Mouse (Mus musculus): ENCODE results near the gene Dgkz. TPM values are rescaled to one million over a fixed set of nuclear protein-coding genes. Genes with fewer than 3 reads are reported as not detected.

Gene Dgkz
- polyA plus RNA-seq, 1 experiment from 2014 or later: 37.7 TPM

- ATAC-seq (ENCODE audit: insufficient read depth, low FRiP score, low TSS enrichment): no peak
Observed at GRCm38 (mm10) chr2:91958701-91959457, 16.8 kb downstream of the Dgkz start.

GRCm38 (mm10) chr2:91958049-91958448 lies 17.6 kb downstream of the Dgkz start:
- H3K4me1 ChIP-seq (ENCODE audit: control insufficient read depth, insufficient read depth, low read length): peaks cover 22% of the 10 kb centered on the region
- H3K4me3 ChIP-seq (ENCODE audit: low read depth, low read length): no peak overlapping the region
- ATAC-seq (ENCODE audit: insufficient read depth, low FRiP score, low TSS enrichment) (no peak), DNase-seq (ENCODE audit: low spot score) (no peak)
- H3K27ac ChIP-seq (ENCODE audit: low read depth, low read length): no peak overlapping the region
- H3K9ac ChIP-seq (ENCODE audit: low read length): no peak overlapping the region
- H3K27me3 ChIP-seq (ENCODE audit: control insufficient read depth, insufficient read depth, low read length): no peaks in the 10 kb centered on the region
- H3K4me2 ChIP-seq (ENCODE audit: low read depth): no peak overlapping the region
- H3K9me3 ChIP-seq (ENCODE audit: control insufficient read depth, low read length): no peaks in the 10 kb centered on the region
- H3K36me3 ChIP-seq (ENCODE audit: control insufficient read depth, insufficient read depth, low read length): no peaks in the 10 kb centered on the region
- 92% methylated on average over 8 of the region's 8 CpGs for WGBS

More at GRCm38 (mm10) chr2:91958701-91959457, 16.8 kb downstream of the Dgkz start:
- H3K9ac ChIP-seq (ENCODE audit: low read length): no peak overlapping the region
- H3K27ac ChIP-seq (ENCODE audit: low read depth, low read length): no peak overlapping the region
- no peaks in the 10 kb centered on the region for H3K9me3 ChIP-seq (ENCODE audit: control insufficient read depth, low read length)
- H3K4me1 ChIP-seq (ENCODE audit: control insufficient read depth, insufficient read depth, low read length): peaks cover 22% of the 10 kb centered on the region
- peak; percentile 44 for DNase-seq (ENCODE audit: low spot score)
- no peak overlapping the region for H3K4me3 ChIP-seq (ENCODE audit: low read depth, low read length)
- H3K27me3 ChIP-seq (ENCODE audit: control insufficient read depth, insufficient read depth, low read length): no peaks in the 10 kb centered on the region
- 47% methylated on average over 10 of the region's 10 CpGs for WGBS
- H3K4me2 ChIP-seq (ENCODE audit: low read depth): no peak overlapping the region
- no peaks in the 10 kb centered on the region for H3K36me3 ChIP-seq (ENCODE audit: control insufficient read depth, insufficient read depth, low read length)

GRCm38 (mm10) chr2:91957096-91957495 lies 18.6 kb downstream of the Dgkz start:
- 68% methylated on average over 4 of the region's 4 CpGs for WGBS
- ATAC-seq (ENCODE audit: insufficient read depth, low FRiP score, low TSS enrichment) (0 out of 2 replicates have a peak, but pooled peaks have one; percentile 14), DNase-seq (ENCODE audit: low spot score) (no peak)
- peaks cover 15% of the 10 kb centered on the region for H3K4me1 ChIP-seq (ENCODE audit: control insufficient read depth, insufficient read depth, low read length)
- no peaks in the 10 kb centered on the region for H3K9me3 ChIP-seq (ENCODE audit: control insufficient read depth, low read length)
- H3K27me3 ChIP-seq (ENCODE audit: control insufficient read depth, insufficient read depth, low read length): no peaks in the 10 kb centered on the region
- H3K27ac ChIP-seq (ENCODE audit: low read depth, low read length): no peak overlapping the region
- H3K9ac ChIP-seq (ENCODE audit: low read length): no peak overlapping the region
- no peak overlapping the region for H3K4me2 ChIP-seq (ENCODE audit: low read depth)
- H3K36me3 ChIP-seq (ENCODE audit: control insufficient read depth, insufficient read depth, low read length): no peaks in the 10 kb centered on the region
- no peak overlapping the region for H3K4me3 ChIP-seq (ENCODE audit: low read depth, low read length)

- H3K4me1 ChIP-seq (ENCODE audit: control insufficient read depth, insufficient read depth, low read length): peaks cover 11% of the 10 kb centered on the region
- no peak overlapping the region for H3K9ac ChIP-seq (ENCODE audit: low read length)
- H3K27ac ChIP-seq (ENCODE audit: low read depth, low read length): no peak overlapping the region
- no peak overlapping the region for H3K4me3 ChIP-seq (ENCODE audit: low read depth, low read length)
- H3K9me3 ChIP-seq (ENCODE audit: control insufficient read depth, low read length): no peaks in the 10 kb centered on the region
- 87% methylated on average over 6 of the region's 6 CpGs for WGBS
- no peak overlapping the region for H3K4me2 ChIP-seq (ENCODE audit: low read depth)
- no peaks in the 10 kb centered on the region for H3K27me3 ChIP-seq (ENCODE audit: control insufficient read depth, insufficient read depth, low read length)
- ATAC-seq (ENCODE audit: insufficient read depth, low FRiP score, low TSS enrichment): no peak
- DNase-seq (ENCODE audit: low spot score): no peak
- no peaks in the 10 kb centered on the region for H3K36me3 ChIP-seq (ENCODE audit: control insufficient read depth, insufficient read depth, low read length)
Observed at GRCm38 (mm10) chr2:91955875-91956274, 19.8 kb downstream of the Dgkz start.

GRCm38 (mm10) chr2:91955121-91955591 lies 20.5 kb downstream of the Dgkz start:
- 94% methylated on average over 4 of the region's 4 CpGs for WGBS
- peaks cover 18% of the 10 kb centered on the region for H3K4me1 ChIP-seq (ENCODE audit: control insufficient read depth, insufficient read depth, low read length)
- no peaks in the 10 kb centered on the region for H3K27me3 ChIP-seq (ENCODE audit: control insufficient read depth, insufficient read depth, low read length)
- no peaks in the 10 kb centered on the region for H3K36me3 ChIP-seq (ENCODE audit: control insufficient read depth, insufficient read depth, low read length)
- H3K4me3 ChIP-seq (ENCODE audit: low read depth, low read length): no peak overlapping the region
- no peaks in the 10 kb centered on the region for H3K9me3 ChIP-seq (ENCODE audit: control insufficient read depth, low read length)
- H3K27ac ChIP-seq (ENCODE audit: low read depth, low read length): no peak overlapping the region
- ATAC-seq (ENCODE audit: insufficient read depth, low FRiP score, low TSS enrichment) (no peak), DNase-seq (ENCODE audit: low spot score) (no peak)
- H3K9ac ChIP-seq (ENCODE audit: low read length): no peak overlapping the region
- no peak overlapping the region for H3K4me2 ChIP-seq (ENCODE audit: low read depth)

GRCm38 (mm10) chr2:91953825-91954224 lies 21.8 kb downstream of the Dgkz start:
- Histone ChIP-seq H3K9ac (ENCODE audit: low read length) (no peak overlapping the region), H3K4me2 (ENCODE audit: low read depth) (no peak overlapping the region), H3K4me1 (ENCODE audit: control insufficient read depth, insufficient read depth, low read length) (peaks cover 24% of the 10 kb centered on the region), H3K27me3 (ENCODE audit: control insufficient read depth, insufficient read depth, low read length) (no peaks in the 10 kb centered on the region), H3K4me3 (ENCODE audit: low read depth, low read length) (no peak overlapping the region), H3K9me3 (ENCODE audit: control insufficient read depth, low read length) (no peaks in the 10 kb centered on the region), H3K36me3 (ENCODE audit: control insufficient read depth, insufficient read depth, low read length) (no peaks in the 10 kb centered on the region), H3K27ac (ENCODE audit: low read depth, low read length) (no peak overlapping the region)
- DNase-seq (ENCODE audit: low spot score) (no peak), ATAC-seq (ENCODE audit: insufficient read depth, low FRiP score, low TSS enrichment) (no peak)
- WGBS: 18% methylated on average over 5 of the region's 5 CpGs

GRCm38 (mm10) chr2:91950275-91951085 lies 25.2 kb downstream of the Dgkz start:
- peak overlapping the region; percentile 0; the same call in 1 of the 2 replicates for H3K4me2 ChIP-seq (ENCODE audit: low read depth)
- H3K27ac ChIP-seq (ENCODE audit: low read depth, low read length): 0 out of 2 replicates have a peak overlapping the region, but pooled peaks have one; percentile 67
- H3K27me3 ChIP-seq (ENCODE audit: control insufficient read depth, insufficient read depth, low read length): no peaks in the 10 kb centered on the region
- DNase-seq (ENCODE audit: low spot score): no peak
- H3K4me3 ChIP-seq (ENCODE audit: low read depth, low read length): no peak overlapping the region
- H3K36me3 ChIP-seq (ENCODE audit: control insufficient read depth, insufficient read depth, low read length): no peaks in the 10 kb centered on the region
- peak overlapping the region; percentile 46; the same call in 1 of the 2 replicates for H3K9ac ChIP-seq (ENCODE audit: low read length)
- peaks cover 32% of the 10 kb centered on the region for H3K4me1 ChIP-seq (ENCODE audit: control insufficient read depth, insufficient read depth, low read length)
- no peaks in the 10 kb centered on the region for H3K9me3 ChIP-seq (ENCODE audit: control insufficient read depth, low read length)
- WGBS: 16% methylated on average over 15 of the region's 15 CpGs
- peak; percentile 14; the same call in 1 of the 2 replicates for ATAC-seq (ENCODE audit: insufficient read depth, low FRiP score, low TSS enrichment)

GRCm38 (mm10) chr2:91949411-91950274 lies 26.0 kb downstream of the Dgkz start:
- Histone ChIP-seq H3K36me3 (ENCODE audit: control insufficient read depth, insufficient read depth, low read length) (no peaks in the 10 kb centered on the region), H3K4me1 (ENCODE audit: control insufficient read depth, insufficient read depth, low read length) (peaks cover 32% of the 10 kb centered on the region), H3K4me3 (ENCODE audit: low read depth, low read length) (no peak overlapping the region), H3K27me3 (ENCODE audit: control insufficient read depth, insufficient read depth, low read length) (no peaks in the 10 kb centered on the region), H3K4me2 (ENCODE audit: low read depth) (peak overlapping the region; percentile 0; the same call in 1 of the 2 replicates), H3K27ac (ENCODE audit: low read depth, low read length) (0 out of 2 replicates have a peak overlapping the region, but pooled peaks have one; percentile 67), H3K9me3 (ENCODE audit: control insufficient read depth, low read length) (no peaks in the 10 kb centered on the region), H3K9ac (ENCODE audit: low read length) (peak overlapping the region; percentile 46)
- ATAC-seq (ENCODE audit: insufficient read depth, low FRiP score, low TSS enrichment) (0 out of 2 replicates have a peak, but pooled peaks have one; percentile 35), DNase-seq (ENCODE audit: low spot score) (no peak)
- 71% methylated on average over 17 of the region's 17 CpGs for WGBS
